Mouse (Mus musculus) heart, postnatal 0 days (tissue): ENCODE results near the gene Mttp. TPM values are rescaled to one million over a fixed set of nuclear protein-coding genes. Genes with fewer than 3 reads are reported as not detected.

Experiments
- ATAC-seq: fragments of 200-750 bp; cut with Nextera tagmentation; 2 replicates; pipeline ENCODE4 v1.8.0; 2017; ENCODE audit warnings: low read depth, moderate number of reproducible peaks, moderate library complexity; ENCODE audit not compliant: insufficient read depth
- DNase-seq: peaks from one replicate; pipeline ENCODE4 v3.0.0-alpha.2; 2016; ENCODE audit warnings: low spot score
- H3K27ac ChIP-seq: fragments of 300-500 bp; sonication (generic); 2 replicates; pipeline ENCODE4 v1.5.1; 2014; ENCODE audit warnings: low read depth, mild to moderate bottlenecking
- H3K27me3 ChIP-seq: fragments of 300-500 bp; sonication (generic); 2 replicates; pipeline ENCODE4 v1.6.1; 2014; ENCODE audit warnings: low read length, mixed read lengths; ENCODE audit not compliant: control insufficient read depth, insufficient read depth
- H3K36me3 ChIP-seq: fragments of 300-500 bp; sonication (generic); replicated peaks from 2 replicates; pipeline ENCODE4 v1.6.1; 2014; ENCODE audit warnings: low read length, mixed read lengths; ENCODE audit not compliant: control insufficient read depth, insufficient read depth
- H3K4me1 ChIP-seq: fragments of 300-500 bp; sonication (generic); 2 replicates; pipeline ENCODE4 v1.6.1; 2014; ENCODE audit warnings: antibody characterized with exemption; ENCODE audit not compliant: control insufficient read depth, insufficient read depth
- H3K4me2 ChIP-seq: fragments of 300-500 bp; sonication (generic); 2 replicates; pipeline ENCODE4 v1.6.1; 2014; ENCODE audit warnings: low read depth, mild to moderate bottlenecking, low read length, moderate library complexity
- H3K4me3 ChIP-seq: fragments of 300-500 bp; sonication (generic); 2 replicates; pipeline ENCODE4 v1.5.1; 2014; ENCODE audit warnings: low read depth, low read length
- H3K9ac ChIP-seq: fragments of 300-500 bp; sonication (generic); replicated peaks from 2 replicates; pipeline ENCODE4 v1.6.1; 2014; ENCODE audit warnings: low read depth, low read length, mixed read lengths
- H3K9me3 ChIP-seq: fragments of 300-500 bp; sonication (generic); replicated peaks from 2 replicates; pipeline ENCODE4 v1.6.1; 2016; ENCODE audit warnings: low read length; ENCODE audit not compliant: control insufficient read depth
- CTCF ChIP-seq: IDR thresholded peaks from 2 replicates; pipeline ENCODE4 v1.5.1; 2016; ENCODE audit warnings: antibody characterized with exemption, control low read depth, low read depth
- EP300 ChIP-seq: IDR thresholded peaks from 2 replicates; pipeline ENCODE4 v1.6.1; 2016; ENCODE audit warnings: antibody characterized with exemption, low read depth
- WGBS: fragments of 180-500 bp; shearing (Covaris S2); extraction: QIAGEN DNeasy Blood & Tissue Kit; methylation state at CpG from one replicate; pipeline ENCODE4 v1.1.7; 2014; 5-methylcytosine and 5-hydroxymethylcytosine counted together
- polyA plus RNA-seq: library from polyadenylated mRNA; unstranded; fragments of >200 nt; fragmentation: Nextera tagmentation; extraction: Ambion mirVana; gene quantifications from 2 replicates; pipeline ENCODE4 v1.2.1, GENCODE M21; 2015
- total RNA-seq: library from RNA; depleted of rRNA; stranded (reverse); fragments of >200 nt; gene quantifications from 2 replicates; pipeline ENCODE4 v1.2.3, GENCODE M21; 2014; ENCODE audit warnings: low replicate concordance

The Mttp gene
- total and polyA plus RNA-seq, 2 experiments from 2014 or later = 3.9 to 5.9 TPM

DNA sequence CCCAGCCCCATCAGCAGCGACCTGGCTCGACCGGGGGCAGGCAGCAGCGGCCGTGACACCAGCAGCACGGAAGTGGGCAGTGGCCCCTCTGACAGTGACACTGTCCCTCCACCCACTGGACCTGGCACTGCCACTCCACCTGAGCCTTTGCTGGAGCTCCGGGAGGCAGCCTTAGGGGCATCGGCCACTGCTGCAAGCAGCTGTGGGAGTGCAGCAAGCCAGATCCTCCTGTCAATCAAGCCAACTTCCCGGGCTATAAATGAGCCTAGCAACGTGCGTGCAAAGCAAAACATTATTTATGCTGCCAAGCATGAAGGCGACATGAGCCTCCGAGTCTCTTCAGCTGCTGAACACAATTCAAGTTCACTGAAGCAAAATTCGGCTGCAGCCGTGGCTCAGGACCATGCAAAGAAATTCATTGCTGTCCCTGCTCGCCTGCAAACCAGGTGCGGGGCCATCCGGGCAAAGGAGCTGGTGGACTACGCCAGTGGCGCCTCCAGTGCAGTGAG, 78.4 kb downstream of the Mttp start:
- Histone ChIP-seq H3K4me1 (peaks cover 12% of the 10 kb centered on the region), H3K4me3 (peak overlapping the region; percentile 48), H3K27ac (peak overlapping the region; percentile 95), H3K9ac (peak overlapping the region; percentile 58), H3K4me2 (peak overlapping the region; percentile 71), H3K9me3 (no peaks in the 10 kb centered on the region), H3K27me3 (no peaks in the 10 kb centered on the region), H3K36me3 (no peaks in the 10 kb centered on the region)
- TF ChIP-seq CTCF = no peak
- no peak for TF ChIP-seq EP300
- ATAC-seq = peak; percentile 27
- no peak for DNase-seq
- 38% methylated on average over 20 of the region's 20 CpGs for WGBS

DNA sequence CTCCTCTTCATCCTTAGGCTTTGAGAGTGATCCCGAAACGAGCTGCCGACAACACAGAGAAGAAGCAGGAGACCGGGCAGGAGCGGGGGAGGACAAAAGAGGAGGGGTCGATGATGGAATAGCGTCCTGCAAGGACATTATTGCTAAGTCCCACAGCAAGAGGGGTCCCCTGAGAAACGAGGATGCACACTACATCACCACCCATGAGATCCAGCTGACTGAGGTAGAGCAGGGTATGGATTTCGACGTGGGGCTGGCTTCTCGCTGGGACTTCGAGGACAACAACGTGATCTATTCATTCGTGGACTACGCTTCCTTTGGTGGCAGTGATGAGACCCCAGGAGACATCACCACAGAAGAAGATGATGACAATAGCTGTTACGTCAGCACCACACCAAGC, 78.8 kb downstream of the Mttp start:
- Histone ChIP-seq H3K27ac (peak overlapping the region; percentile 95), H3K27me3 (no peaks in the 10 kb centered on the region), H3K4me2 (peak overlapping the region; percentile 71), H3K36me3 (no peaks in the 10 kb centered on the region), H3K9me3 (no peaks in the 10 kb centered on the region), H3K9ac (peak overlapping the region; percentile 58), H3K4me1 (peaks cover 17% of the 10 kb centered on the region), H3K4me3 (peak overlapping the region; percentile 48)
- 45% methylated on average over 16 of the region's 16 CpGs for WGBS
- ATAC-seq (peak; percentile 0; the same call in 1 of the 2 replicates), DNase-seq (no peak)
- TF ChIP-seq EP300 = no peak
- TF ChIP-seq CTCF = no peak

DNA sequence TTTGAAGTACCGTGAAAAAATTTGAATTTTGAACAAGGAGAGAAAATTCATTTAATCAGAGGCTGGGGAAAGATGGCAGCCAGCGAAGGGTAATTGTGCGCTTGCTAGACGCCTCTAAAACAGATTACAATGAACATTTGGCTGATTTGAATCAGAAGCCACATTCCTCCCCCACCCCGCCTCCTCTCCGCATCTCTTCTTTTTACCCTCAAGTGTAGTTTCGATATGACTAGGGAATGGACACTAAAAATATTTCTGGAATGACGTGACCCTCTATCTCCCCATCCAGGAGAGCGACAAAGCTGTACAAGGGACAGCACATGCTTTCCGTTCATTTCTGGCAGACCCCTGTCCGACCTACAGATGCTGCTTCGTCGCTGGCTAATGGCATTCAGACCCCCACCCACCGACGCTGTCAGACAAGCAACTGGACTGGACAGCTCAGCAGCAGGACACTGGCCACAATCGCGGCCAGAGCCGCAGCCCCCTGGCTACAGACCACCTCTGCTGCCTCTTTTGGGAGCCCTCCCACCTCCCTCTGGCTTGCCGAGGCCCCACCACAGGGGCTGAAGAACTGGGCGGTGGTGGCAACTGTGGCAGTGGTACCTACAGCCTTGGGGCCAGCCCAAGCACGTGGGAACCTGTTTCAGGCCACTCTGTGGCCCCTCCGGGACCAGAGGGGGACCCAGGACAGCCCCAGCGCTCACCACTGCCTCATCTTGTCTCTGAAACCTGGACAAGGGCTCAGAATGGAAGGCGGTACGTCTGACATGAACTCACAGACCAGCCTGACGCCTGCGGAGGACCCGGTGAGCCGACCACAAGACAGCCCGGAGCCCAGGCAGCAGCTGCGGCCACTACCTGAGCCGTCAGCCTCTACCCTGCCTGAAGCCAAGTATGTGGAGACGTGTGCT, 79.8 kb downstream of the Mttp start, which contains the start of gene 1110002E22Rik:
Gene 1110002E22Rik, plus strand, starts transcription at position 321 of the 914 bp plus-strand sequence.
- Histone ChIP-seq H3K4me1 (peaks cover 26% of the 10 kb centered on the region), H3K9ac (peak within 1 kb of the TSS; percentile 58)
- ATAC-seq = peak; percentile 21

DNA sequence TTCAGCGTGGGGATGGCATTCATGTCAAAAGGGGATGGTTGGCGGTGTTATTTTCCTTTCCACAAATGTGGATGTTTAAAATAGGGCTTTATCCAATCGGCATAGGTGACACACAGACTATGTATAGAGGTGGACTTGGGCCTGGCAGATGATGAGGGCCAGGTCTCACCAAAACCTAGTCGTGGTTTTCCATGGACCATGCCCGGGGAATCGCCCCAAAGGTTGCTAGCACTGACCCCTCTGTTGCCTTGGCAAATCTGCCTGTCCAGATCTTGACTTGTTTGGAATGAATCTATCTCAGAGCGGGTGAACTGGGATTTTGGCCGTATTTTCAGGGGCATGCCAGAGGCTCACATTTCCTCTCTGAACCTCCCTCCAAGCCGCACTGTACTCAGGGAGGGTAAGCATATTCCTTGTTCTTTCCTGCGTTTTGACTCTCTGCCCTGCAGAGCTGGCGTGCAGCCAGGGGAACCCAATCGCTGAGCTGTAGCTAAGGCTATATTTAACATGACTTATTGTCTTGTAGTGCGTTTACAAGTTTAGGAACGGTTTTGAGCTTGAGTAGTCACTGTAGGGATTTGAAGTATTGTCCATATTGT, 80.9 kb downstream of the Mttp start:
- no peaks in the 10 kb centered on the region for H3K9me3 ChIP-seq
- H3K4me3 ChIP-seq = no peak overlapping the region
- H3K4me1 ChIP-seq = peaks cover 28% of the 10 kb centered on the region
- peak overlapping the region; percentile 71 for H3K4me2 ChIP-seq
- ATAC-seq = 0 out of 2 replicates have a peak, but pooled peaks have one; percentile 25
- DNase-seq = peak; percentile 82
- no peak for TF ChIP-seq EP300
- no peak for TF ChIP-seq CTCF
- no peaks in the 10 kb centered on the region for H3K27me3 ChIP-seq
- 19% methylated on average over 14 of the region's 14 CpGs for WGBS
- no peak overlapping the region for H3K9ac ChIP-seq
- H3K27ac ChIP-seq = peak overlapping the region; percentile 95
- H3K36me3 ChIP-seq = no peaks in the 10 kb centered on the region

More for the DNA sequence above, 79.8 kb downstream of the Mttp start, which contains the start of gene 1110002E22Rik:
- Histone ChIP-seq H3K36me3 (no peaks in the 10 kb centered on the region), H3K4me3 (peak within 1 kb of the TSS; percentile 48), H3K27me3 (no peaks in the 10 kb centered on the region), H3K27ac (peak within 1 kb of the TSS; percentile 95), H3K4me2 (peak within 1 kb of the TSS; percentile 71), H3K9me3 (no peaks in the 10 kb centered on the region)
- WGBS = 29% methylated on average over 33 of the region's 33 CpGs
- no peak for TF ChIP-seq CTCF
- TF ChIP-seq EP300 = no peak
- DNase-seq = peak; percentile 69

DNA sequence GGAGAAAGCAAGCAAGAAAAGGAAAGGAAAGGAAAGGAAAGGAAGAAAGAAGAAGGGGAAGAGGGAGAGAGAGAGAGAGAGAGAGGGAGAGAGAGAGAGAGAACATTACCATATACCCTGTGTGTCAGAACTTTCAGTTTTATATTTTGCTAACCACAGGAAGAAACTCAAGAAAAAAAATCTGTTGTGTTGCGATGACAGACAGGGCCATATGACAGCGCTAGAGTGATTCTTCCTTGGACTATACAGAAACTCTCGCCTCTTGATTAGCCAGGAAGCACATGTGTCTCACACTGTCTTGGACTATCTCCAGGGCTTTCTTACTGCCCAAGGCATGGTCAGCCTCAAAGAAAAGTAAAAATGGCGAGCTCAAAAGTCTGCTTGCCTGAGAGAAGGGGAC, 82.1 kb downstream of the Mttp start:
- WGBS = 68% methylated on average over 4 of the region's 4 CpGs
- DNase-seq = no peak
- no peak overlapping the region for H3K4me3 ChIP-seq
- H3K36me3 ChIP-seq = no peaks in the 10 kb centered on the region
- no peak overlapping the region for H3K9ac ChIP-seq
- no peaks in the 10 kb centered on the region for H3K27me3 ChIP-seq
- ATAC-seq = no peak
- peaks cover 30% of the 10 kb centered on the region for H3K4me1 ChIP-seq
- peak overlapping the region; percentile 95 for H3K27ac ChIP-seq
- TF ChIP-seq EP300 (no peak), CTCF (no peak)
- no peaks in the 10 kb centered on the region for H3K9me3 ChIP-seq
- no peak overlapping the region for H3K4me2 ChIP-seq
